Mouse (Mus musculus) liver, postnatal 0 days (tissue): ENCODE data around the gene Trpm8. TPM values are rescaled to one million over a fixed set of nuclear protein-coding genes. Genes with fewer than 3 reads are reported as not detected.

Experiments
- ATAC-seq: fragments of 200-750 bp; cut with Nextera tagmentation; 2 replicates; pipeline ENCODE4 v1.8.0; 2017; ENCODE audit warnings: mild to moderate bottlenecking, moderate library complexity
- DNase-seq: peaks from one replicate; pipeline ENCODE4 v3.0.0-alpha.2; 2016
- H3K27ac ChIP-seq: fragments of 300-500 bp; sonication (generic); 2 replicates; pipeline ENCODE4 v1.5.1; 2014; ENCODE audit warnings: antibody characterized with exemption, moderate library complexity, mild to moderate bottlenecking, low read depth
- H3K27me3 ChIP-seq: fragments of 300-500 bp; sonication (generic); 2 replicates; pipeline ENCODE4 v1.6.1; 2014; ENCODE audit warnings: low read length, control low read depth, mixed read lengths; ENCODE audit not compliant: insufficient read depth
- H3K36me3 ChIP-seq: fragments of 300-500 bp; sonication (generic); replicated peaks from 2 replicates; pipeline ENCODE4 v1.6.1; 2014; ENCODE audit warnings: mild to moderate bottlenecking, control low read depth, low read length, moderate library complexity, mixed read lengths; ENCODE audit not compliant: insufficient read depth
- H3K4me1 ChIP-seq: fragments of 300-500 bp; sonication (generic); 2 replicates; pipeline ENCODE4 v1.6.1; 2014; ENCODE audit warnings: antibody characterized with exemption, mild to moderate bottlenecking, control low read depth; ENCODE audit not compliant: insufficient read depth
- H3K4me2 ChIP-seq: fragments of 300-500 bp; sonication (generic); 2 replicates; pipeline ENCODE4 v1.6.1; 2014; ENCODE audit warnings: low read depth, mild to moderate bottlenecking, low read length, moderate library complexity, mixed read lengths
- H3K4me3 ChIP-seq: fragments of 300-500 bp; sonication (generic); 2 replicates; pipeline ENCODE4 v1.5.1; 2014; ENCODE audit warnings: low read depth, low read length
- H3K9ac ChIP-seq: fragments of 300-500 bp; sonication (generic); replicated peaks from 2 replicates; pipeline ENCODE4 v1.6.1; 2014; ENCODE audit warnings: mild to moderate bottlenecking, moderate library complexity
- H3K9me3 ChIP-seq: fragments of 300-500 bp; sonication (generic); 2 replicates; pipeline ENCODE4 v1.6.1; 2016; ENCODE audit warnings: mild to moderate bottlenecking, control low read depth, low read length, mixed read lengths
- CTCF ChIP-seq: sonication (generic); IDR thresholded peaks from 2 replicates; pipeline ENCODE4 v1.5.1; 2016; ENCODE audit warnings: antibody characterized with exemption, low read depth
- EP300 ChIP-seq: IDR thresholded peaks from 2 replicates; pipeline ENCODE4 v1.6.1; 2016; ENCODE audit warnings: antibody characterized with exemption, low read depth, mild to moderate bottlenecking
- WGBS: fragments of 180-500 bp; shearing (Covaris S2); extraction: QIAGEN DNeasy Blood & Tissue Kit; methylation state at CpG from one replicate; pipeline ENCODE4 v1.1.7; 2014; ENCODE audit not compliant: insufficient replicate concordance; 5-methylcytosine and 5-hydroxymethylcytosine counted together
- polyA plus RNA-seq: library from polyadenylated mRNA; unstranded; fragments of >200 nt; fragmentation: Nextera tagmentation; extraction: Ambion mirVana; gene quantifications from 2 replicates; pipeline ENCODE4 v1.2.1, GENCODE M21; 2015

Trpm8 gene
- polyA plus RNA-seq, 1 experiment from 2014 or later, result not detected

DNA sequence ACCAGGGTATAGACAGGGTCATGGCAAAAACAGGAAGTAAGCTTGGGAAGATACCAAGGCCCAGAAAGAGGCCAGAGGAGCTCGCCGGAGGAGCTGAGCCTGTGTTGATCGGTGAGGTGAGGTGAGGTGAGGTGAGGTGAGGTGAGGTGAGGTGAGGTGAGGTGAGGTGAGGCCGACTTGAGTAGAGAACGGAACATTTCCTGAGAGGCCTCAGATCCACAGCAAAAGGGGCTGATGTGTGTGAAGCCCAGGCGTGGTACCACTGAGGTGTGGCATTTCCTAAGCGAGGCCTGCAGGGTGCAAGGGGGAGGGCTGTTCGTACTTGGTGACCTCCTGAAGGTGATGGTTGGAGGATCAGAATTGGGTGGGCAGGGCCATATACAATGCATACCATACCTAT lies 24.4 kb upstream of the Trpm8 start:
- peak; percentile 5; the same call in 1 of the 2 replicates for ATAC-seq
- Histone ChIP-seq H3K27ac (no peak overlapping the region), H3K9me3 (peaks cover 14% of the 10 kb centered on the region; the same call in 1 of the 2 replicates)

DNA sequence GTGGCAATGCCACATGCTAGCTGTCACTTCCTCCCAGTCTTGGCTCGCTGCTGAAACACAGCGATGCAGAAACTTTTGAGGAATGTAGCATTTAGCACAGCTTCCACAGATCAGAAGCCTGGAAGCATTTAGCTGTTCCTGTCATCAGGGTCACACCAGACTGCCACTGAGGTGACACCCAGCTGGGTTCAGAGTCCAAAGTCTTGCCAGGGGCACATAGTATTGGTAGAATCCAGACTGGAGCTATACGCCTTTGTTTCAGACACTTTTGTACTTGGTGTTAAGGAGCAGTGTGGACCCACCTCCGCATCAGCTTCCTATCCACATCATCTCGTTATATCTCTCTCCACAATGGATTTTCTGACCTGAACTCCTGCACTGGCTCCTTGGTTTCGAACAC lies 23.9 kb upstream of the Trpm8 start:
- H3K9me3 ChIP-seq, result peaks cover 14% of the 10 kb centered on the region; the same call in 1 of the 2 replicates
- DNase-seq, result peak; percentile 73
- no peak overlapping the region for H3K4me2 ChIP-seq
- no peaks in the 10 kb centered on the region for H3K27me3 ChIP-seq
- peak overlapping the region; percentile 11; the same call in 1 of the 2 replicates for H3K27ac ChIP-seq
- TF ChIP-seq CTCF, result no peak
- no peak for TF ChIP-seq EP300
- no peak overlapping the region for H3K4me3 ChIP-seq
- peaks cover 26% of the 10 kb centered on the region for H3K4me1 ChIP-seq
- ATAC-seq, result peak; percentile 69
- no peak overlapping the region for H3K9ac ChIP-seq
- H3K36me3 ChIP-seq, result no peaks in the 10 kb centered on the region
- WGBS, result 59% methylated on average over 6 of the region's 6 CpGs

More for the DNA sequence above, 24.4 kb upstream of the Trpm8 start:
- 63% methylated on average over 8 of the region's 8 CpGs for WGBS
- peak; percentile 54 for DNase-seq
- Histone ChIP-seq H3K9ac (no peak overlapping the region), H3K4me2 (no peak overlapping the region), H3K27me3 (no peaks in the 10 kb centered on the region), H3K4me3 (no peak overlapping the region), H3K36me3 (no peaks in the 10 kb centered on the region), H3K4me1 (peaks cover 26% of the 10 kb centered on the region)
- no peak for TF ChIP-seq CTCF
- no peak for TF ChIP-seq EP300

DNA sequence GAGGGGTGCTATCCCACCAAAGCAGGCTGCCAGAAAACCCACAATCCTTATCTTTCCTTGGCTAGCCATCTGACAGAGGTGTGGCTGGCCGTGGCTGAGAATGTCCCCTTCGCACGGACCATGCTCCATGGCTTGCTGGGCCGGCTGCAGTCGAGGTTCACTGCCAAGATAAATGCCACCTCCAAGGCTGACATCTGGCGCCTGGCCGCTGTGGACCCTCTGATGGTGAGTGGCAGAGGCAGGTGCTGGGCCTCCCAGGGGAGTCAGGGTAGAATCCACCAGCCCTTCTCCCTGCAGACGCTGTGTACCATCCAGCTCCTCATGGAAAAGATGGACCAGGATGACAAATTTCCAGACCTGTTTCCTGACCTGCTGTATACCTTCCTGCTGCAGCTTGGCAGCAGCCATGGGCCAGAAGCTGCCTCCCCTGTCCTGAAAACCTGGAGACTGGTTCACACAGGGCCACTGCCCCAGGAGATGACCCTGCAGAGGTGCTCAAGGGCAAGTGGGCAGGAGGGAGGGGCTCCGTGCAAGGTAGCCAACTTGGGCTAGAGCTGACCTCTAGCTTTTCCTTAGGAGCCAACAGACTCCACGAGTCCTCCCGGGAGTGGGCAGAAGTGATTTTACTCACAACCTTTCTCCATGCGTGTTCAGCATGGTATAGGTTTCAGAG lies 22.5 kb upstream of the Trpm8 start:
- WGBS, result 78% methylated on average over 12 of the region's 12 CpGs

DNA sequence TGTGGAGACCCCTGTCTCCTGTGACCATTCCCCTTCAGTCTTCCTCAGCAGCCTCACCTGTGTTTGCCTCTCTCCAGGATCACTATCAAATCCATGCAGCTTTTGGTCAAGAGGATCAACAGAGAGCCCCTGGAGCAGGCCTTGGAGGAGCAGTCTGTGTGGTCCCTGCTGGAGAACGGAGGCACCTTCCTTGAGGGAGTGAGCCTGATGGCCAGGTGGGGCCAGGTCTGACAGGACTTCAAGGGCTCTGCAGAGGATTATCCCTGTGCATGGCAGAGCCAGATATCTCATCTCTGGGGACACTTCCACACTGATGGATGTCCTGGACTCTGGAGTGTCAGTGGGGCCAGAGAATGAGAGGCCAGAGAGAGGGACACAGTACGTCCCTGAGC lies 22.0 kb upstream of the Trpm8 start:
- DNase-seq, result no peak
- Histone ChIP-seq H3K27me3 (no peaks in the 10 kb centered on the region), H3K27ac (no peak overlapping the region), H3K36me3 (no peaks in the 10 kb centered on the region), H3K4me1 (peaks cover 43% of the 10 kb centered on the region), H3K4me3 (no peak overlapping the region), H3K9me3 (0 out of 2 replicates have a peak, but pooled peaks cover 2% of the 10 kb centered on the region), H3K4me2 (no peak overlapping the region), H3K9ac (no peak overlapping the region)
- ATAC-seq, result no peak
- TF ChIP-seq EP300 (no peak), CTCF (no peak)
- 53% methylated on average over 2 of the region's 2 CpGs for WGBS

More for the DNA sequence above, 22.5 kb upstream of the Trpm8 start:
- Histone ChIP-seq H3K36me3 (no peaks in the 10 kb centered on the region), H3K9ac (no peak overlapping the region), H3K4me3 (no peak overlapping the region), H3K27me3 (no peaks in the 10 kb centered on the region), H3K4me1 (peaks cover 38% of the 10 kb centered on the region), H3K27ac (no peak overlapping the region), H3K9me3 (peaks cover 6% of the 10 kb centered on the region; the same call in 1 of the 2 replicates), H3K4me2 (no peak overlapping the region)
- ATAC-seq (no peak), DNase-seq (no peak)
- TF ChIP-seq EP300 (no peak), CTCF (no peak)

DNA sequence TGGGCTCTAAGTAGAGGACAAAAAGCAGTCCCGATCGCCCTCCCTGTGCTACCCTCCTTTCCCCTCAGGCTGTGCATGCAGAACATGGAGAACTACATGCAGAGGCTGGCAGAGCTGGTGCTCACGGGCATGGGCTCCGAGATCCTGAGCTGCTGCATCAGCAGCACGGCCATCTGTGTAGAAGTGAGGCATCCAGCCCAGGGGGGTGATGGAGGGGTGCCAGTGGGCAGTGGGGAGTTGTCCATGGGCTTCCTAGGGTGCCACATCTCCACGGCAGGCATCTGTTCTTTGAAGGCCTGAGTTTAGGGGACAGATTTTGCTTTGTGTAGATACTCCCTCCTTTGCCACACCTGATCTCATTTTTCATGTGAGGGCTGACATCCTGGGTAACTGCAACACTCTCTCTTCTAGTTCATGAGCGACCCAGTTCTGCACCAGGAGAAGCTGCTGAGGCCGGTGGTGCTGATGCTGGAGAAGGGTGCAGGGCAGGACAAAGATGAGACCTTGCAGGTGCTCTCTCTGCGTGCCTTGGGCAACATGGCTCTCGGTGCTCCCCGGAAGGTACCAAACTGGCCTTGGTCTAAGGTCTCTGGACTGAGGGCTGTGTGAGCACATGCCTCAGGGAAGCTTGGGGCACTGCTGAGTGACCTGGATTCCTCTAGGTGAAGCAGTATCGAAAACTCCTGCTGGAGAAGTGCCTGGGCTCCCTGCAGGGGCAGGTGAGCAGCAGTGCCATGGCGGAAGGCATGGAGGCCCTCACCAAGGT lies 21.3 kb upstream of the Trpm8 start:
- no peak overlapping the region for H3K9ac ChIP-seq
- no peak overlapping the region for H3K4me2 ChIP-seq
- ATAC-seq (no peak), DNase-seq (no peak)
- H3K9me3 ChIP-seq, result 0 out of 2 replicates have a peak, but pooled peaks cover 2% of the 10 kb centered on the region
- 71% methylated on average over 13 of the region's 13 CpGs for WGBS
- peaks cover 1% of the 10 kb centered on the region; the same call in 1 of the 2 replicates for H3K36me3 ChIP-seq
- peaks cover 50% of the 10 kb centered on the region for H3K4me1 ChIP-seq
- no peak for TF ChIP-seq CTCF
- TF ChIP-seq EP300, result no peak
- H3K4me3 ChIP-seq, result no peak overlapping the region
- no peaks in the 10 kb centered on the region for H3K27me3 ChIP-seq
- no peak overlapping the region for H3K27ac ChIP-seq

DNA sequence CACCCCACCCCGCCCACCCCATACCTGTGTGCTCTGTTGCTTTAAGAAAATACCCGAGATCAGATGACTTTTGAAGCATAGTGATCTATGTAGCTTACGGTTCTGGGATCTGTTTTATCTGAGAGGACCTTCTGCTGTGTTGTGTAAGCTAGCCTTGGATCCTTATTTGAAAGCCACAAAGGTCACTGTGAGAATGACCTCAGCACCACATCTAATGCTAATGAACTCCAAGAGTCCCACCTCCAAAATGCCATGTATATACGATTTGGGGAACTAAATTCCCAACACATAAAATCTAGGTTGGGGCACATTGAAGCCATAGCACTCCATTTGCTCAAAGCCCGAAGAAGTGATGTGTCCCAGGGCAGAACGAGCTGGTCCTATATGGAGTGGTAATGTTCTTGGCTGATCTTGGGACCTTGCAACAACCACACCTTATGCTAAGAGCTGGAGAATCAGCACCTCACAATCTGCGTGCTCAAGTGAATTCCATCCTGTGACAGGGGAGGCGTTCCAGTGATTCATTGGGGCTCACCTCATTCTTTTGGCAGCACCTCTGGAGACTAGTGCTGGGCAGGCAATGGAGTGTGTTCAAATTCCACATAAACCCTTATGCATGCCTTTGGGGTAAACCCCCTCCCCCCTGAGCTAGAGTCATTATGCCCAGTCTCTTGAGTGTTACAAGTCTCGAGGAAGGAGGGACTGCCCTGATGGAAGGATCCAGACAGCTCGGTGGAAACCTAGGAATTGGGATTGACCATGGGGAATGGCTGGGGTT lies 20.4 kb upstream of the Trpm8 start:
- DNase-seq, result no peak
- WGBS, result 71% methylated on average over 10 of the region's 10 CpGs
- H3K9me3 ChIP-seq, result 0 out of 2 replicates have a peak, but pooled peaks cover 2% of the 10 kb centered on the region

More for the DNA sequence above, 20.4 kb upstream of the Trpm8 start:
- H3K4me3 ChIP-seq, result no peak overlapping the region
- TF ChIP-seq EP300 (no peak), CTCF (no peak)
- no peak for ATAC-seq
- H3K27ac ChIP-seq, result no peak overlapping the region
- H3K9ac ChIP-seq, result no peak overlapping the region
- H3K4me2 ChIP-seq, result no peak overlapping the region
- H3K36me3 ChIP-seq, result peaks cover 10% of the 10 kb centered on the region
- H3K27me3 ChIP-seq, result no peaks in the 10 kb centered on the region
- H3K4me1 ChIP-seq, result peaks cover 59% of the 10 kb centered on the region
